Mouse (Mus musculus) naive thymus-derived CD4-positive, alpha-beta T cell, adult 2 months (primary cell): ENCODE data around the gene Ybey.

Source experiments
- DNase-seq: peaks from one replicate; pipeline ENCODE4 v3.0.0-alpha.2; 2011; ENCODE audit warnings: low read depth

Ybey gene

DNA sequence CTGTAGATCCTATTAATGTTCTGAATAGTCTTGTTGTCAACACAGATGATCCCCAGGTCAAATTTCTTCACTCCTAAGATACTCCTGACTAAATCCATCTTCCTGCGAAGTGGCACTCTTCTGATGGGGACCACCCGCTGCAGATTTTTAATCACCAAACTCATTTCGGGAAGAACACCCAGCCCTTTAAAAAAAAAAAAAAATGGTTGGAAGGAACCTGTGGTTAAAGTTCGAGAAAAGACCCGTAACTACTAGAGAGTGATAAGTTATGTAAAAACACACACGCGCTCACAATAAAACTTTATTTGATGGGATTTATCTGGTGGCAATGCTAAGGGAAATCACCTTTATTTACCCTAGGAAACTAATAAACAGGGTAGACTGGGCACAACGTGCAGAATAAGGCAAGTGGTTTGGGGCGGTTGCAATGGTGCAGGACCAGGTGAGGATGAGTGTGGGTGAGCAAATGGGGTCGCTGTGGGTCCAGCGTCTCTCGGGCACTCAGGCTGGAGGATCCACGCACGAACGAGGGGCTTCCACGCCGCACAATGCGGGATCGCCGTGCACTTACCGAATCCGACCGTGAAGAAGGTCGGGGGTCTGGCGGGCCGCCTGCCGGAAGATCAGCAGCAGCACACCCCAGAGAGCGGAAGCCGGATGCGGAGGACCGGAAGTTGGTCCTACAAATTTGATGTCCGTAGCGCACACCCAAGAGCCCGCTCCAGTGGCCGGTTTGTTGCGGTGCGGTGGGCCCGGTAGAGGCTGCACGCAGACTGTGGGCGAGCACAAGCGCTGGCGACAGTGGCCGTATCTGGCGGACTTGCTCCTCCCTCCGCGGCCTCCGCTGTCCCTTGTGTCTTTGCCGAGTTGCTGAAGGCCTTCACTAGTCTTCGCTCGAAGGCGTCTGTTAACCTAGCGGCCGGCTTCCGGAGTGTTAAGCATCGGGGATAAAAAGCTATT is at the start of gene Ybey, which contains the start of gene Mcm3ap:
Gene Ybey, minus strand, starts transcription at position 912 of the 960 bp plus-strand sequence.
Gene Mcm3ap, plus strand, starts transcription at position 725 of the 960 bp plus-strand sequence.
- DNase-seq = peak; percentile 91

DNA sequence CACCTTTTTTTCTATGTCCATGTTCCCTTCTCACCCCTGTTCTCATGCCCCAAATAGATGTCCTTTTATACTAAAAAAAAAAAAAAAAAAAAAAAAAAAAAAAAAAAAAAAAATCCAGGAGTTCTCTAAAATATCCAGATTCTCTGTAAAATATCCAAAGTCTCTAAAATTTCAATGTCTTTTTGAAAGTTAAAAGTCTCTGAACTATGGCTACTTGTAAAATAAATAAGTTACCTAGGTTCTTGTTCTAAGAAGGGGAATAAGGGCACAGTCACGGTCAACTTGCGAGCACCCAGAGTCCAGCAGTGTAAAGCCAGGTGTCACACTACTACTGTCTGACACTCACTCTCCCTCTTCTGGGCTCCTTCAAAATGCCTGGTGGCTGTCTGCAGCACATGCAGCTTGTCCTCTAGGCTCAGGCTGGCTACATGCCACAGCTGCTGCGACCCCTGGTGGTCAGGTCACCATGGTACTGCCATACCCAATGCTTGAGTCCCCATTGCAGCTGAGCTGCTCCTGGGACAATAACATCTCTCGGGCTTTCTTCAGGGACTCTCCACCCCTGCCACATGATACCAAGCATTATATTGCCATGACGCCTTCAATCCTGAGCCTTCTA is 44.2 kb upstream of the Ybey start:
- DNase-seq = peak; percentile 87

DNA sequence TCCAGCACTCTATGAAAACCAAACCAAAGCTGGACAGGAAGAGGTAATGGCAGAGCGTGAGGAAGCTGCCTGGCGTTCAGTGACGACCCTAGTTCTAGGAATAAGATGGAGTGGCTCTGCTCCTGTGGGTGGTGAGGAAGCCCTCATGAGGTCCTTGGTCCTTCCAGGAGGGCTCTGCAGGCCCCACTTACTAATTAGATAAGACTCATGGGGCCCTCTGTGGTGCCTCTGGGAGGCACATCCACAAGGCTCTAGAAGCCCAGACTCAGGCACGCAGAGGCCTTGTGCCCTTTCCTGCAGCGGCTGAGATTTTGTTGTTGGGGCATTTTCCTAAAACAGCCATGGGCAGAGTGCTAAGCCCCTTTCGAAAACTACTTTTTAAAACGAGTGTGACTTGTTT is 37.0 kb upstream of the Ybey start:
- DNase-seq = no peak

DNA sequence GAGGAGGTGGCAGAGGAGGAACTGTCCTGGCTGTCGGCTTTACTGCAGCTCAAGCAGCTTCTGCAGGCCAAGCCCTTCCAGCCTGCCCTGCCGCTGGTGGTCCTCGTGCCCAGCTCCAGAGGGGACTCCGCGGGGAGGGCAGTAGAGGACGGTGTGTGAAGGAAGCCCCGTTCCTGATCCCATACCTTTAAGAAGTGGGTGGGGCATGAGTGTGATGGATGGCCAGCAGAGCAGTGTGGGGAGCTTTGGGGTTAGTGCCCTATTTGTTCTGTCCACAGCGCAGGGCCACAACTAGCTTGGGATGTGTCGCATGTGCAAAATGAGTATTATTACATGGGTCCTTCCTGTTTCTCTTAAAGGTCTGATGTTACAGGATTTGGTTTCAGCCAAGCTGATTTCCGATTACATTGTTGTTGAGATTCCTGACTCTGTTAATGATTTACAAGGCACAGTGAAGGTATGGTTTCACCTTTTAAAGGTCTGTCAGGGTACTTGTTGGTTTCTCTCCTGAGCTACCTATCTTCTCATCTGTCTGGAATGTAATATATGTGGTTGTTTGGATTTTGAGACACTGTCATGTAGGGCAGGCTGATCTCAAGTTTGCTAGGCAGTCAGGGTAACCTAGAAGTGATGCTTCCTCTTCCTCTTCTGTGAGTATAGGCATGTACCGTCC is 35.5 kb upstream of the Ybey start:
- DNase-seq = no peak

DNA sequence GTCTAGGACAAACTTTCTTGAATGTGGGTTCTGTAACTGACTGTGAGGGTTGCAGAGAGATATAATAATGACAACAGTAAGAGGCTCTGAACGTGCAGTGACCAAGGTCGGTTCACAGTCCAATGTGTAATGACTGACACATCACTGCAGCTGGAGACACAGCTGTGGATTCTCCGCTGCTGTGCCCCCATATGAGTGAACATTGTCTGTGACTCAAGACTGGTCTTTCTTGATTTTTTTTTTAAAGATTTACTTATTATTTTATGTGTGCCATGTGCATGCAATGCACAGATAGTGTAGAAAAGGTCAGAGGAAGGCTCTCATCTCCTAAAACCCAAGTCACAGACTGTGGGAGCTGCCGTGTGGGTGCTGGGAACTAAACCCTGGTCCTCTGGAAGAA is 28.6 kb upstream of the Ybey start:
- no peak for DNase-seq

DNA sequence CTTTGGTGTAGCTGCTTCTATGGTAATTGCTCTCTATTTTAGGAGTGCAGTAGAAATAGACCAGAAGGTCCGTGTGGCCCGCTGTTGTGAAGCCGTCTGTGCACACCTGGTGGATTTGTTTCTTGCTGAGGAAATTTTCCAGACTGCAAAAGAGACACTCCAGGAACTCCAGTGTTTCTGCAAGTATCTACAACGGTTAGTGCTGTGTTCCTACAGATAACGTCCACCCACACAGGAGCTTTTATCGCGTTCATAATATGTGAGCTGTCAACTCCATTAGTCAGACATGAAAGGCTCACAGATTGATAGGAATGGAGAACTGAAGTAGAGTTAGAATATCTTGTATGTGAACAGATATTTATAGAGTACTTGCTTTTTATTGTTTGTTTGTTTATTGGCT is 27.5 kb upstream of the Ybey start:
- DNase-seq = no peak

DNA sequence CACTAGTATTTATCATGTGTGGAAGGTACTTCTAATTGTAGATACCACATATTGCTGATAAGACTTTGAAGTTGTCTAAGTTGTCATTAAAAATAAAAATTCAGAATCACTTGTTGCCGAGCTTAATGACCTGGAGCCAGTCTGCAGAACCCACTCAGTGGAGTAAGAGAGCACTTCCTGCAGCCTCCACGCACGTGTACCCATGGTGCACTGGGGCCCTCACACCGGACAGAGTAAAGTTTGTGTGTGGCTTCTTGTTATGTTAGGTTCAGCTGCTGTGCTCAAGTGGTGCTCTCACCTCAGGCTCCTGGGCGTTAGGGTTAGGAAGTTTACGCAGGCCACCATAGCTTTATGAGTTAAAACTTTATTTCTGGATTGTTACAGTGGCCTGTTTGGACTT is 26.6 kb upstream of the Ybey start:
- no peak for DNase-seq

DNA sequence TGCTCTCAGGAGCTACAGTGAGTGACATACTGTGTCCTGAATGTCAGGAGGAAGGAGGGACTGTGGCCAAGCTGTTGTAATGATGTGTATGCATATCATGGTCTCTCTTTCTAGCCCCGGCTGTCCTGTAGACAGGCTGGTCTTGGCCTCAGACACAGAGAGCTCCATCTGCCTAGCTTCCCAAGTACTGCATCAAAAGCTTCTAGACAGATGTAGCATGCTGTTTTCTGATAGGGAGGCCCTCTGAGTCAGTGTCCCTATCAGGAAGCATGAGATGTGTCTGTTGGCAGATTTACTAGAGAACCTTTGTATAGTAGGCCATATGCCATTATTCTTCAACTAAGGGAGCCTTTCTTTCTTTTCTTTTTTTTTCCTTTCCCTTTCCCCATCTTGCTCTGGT is 24.6 kb upstream of the Ybey start:
- no peak for DNase-seq

DNA sequence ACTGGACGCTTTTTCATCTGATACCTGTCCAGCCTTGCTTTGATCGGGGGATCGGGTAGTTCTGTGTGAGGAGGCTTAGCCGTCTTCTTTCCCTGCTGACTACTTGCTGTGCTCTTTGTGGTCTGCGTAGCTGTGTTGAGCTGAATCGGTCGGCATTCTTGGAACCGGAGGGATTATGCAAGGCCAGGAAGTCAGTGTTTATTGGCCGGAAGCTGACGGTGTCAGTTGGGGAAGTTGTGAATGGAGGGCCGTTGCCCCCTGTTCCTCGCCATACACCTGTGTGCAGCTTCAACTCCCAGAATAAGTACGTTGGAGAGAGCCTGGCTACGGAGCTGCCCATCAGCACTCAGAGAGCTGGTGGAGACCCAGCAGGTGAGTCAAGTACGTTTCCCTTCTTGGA is 20.3 kb upstream of the Ybey start:
- no peak for DNase-seq

DNA sequence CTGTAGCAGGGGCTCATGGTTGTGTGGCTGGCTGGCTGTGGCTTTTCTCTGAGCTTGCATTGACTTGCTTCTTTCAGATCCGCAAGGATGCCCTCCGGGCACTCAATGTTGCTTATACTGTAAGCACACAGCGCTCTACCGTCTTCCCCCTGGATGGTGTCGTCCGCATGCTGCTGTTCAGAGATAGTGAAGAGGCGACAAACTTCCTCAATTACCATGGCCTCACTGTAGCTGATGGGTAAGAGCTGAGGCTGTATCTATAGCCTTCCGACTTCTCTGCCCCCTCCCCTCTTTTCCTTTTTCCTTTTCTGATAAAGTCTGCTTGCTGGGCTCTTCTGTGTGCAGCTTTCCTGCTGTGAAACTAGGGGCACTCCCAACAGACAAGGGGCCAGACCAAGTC is 19.4 kb upstream of the Ybey start:
- no peak for DNase-seq

DNA sequence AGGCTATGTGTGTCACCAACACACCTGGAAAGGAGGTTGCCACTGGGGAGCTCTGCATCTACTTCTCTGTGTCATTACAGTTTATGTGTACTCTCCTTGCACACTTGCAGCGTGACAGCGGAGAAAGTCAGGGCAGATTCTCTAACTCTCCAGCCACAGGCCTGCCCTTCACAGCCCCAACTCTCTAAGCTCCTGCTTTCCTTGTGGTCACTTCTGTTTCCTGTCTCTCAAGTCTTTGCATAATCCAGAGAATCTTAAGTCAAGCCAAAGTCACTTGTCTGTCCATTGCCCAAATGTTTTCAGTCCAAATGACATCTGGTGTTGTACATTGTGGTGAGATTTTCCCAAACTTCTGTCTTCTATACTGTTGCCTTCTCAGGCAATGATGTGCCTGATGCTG is 17.4 kb upstream of the Ybey start:
- DNase-seq = no peak

DNA sequence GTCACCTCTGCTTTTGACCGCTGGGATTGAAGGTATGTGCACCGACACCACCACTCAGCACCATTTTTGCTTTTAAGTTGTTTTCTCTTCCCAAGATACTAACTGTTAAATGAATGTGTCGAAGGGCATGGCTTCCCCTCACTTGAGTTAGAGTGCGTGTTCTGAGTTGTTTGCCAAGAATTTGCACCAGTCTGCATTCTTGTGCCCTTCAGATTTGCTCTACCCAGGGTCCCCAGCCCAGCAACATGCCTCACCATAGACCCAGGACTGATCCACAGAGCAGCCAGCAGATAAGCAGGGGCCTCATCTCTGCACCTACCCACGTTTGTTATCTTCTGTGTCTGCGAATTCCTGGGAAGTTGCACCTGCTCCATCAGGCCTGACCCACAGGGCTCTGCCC is 12.6 kb upstream of the Ybey start:
- DNase-seq = no peak

DNA sequence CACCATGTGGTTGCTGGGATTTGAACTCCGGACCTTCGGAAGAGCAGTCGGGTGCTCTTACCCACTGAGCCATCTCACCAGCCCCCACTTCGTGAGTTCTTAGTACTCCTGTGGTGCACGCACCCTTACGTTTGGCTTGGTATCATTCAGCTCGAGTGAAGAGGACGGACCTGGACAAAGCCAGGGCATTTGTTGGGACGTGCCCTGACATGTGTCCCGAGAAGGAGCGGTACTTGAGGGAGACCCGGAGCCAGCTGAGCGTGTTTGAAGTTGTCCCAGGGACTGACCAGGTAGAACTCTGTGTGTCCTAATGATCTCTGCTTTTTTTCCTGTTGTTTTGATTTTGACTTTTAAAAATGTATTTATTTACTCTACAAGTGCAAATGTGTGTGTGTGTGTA is 11.9 kb upstream of the Ybey start:
- no peak for DNase-seq

DNA sequence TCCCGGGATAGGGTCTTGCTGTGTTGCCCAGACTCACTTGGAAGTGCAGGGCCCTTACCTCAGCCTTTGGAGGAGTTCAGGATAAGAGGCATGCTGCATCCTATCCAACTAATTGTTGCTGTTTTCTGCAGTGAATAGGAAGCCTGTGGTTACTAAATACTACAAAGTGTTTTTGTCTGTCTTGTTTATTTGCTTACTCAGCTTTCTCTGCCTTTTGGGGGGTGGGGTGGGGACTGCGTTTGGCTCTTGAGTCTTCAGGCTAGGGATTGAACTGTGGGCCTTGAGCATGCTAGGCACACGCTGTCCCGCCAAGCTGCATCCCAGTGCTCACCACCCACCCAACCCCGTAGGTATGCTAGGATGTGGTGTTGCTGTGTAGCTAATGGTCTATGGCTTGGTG is 4.8 kb upstream of the Ybey start:
- no peak for DNase-seq

DNA sequence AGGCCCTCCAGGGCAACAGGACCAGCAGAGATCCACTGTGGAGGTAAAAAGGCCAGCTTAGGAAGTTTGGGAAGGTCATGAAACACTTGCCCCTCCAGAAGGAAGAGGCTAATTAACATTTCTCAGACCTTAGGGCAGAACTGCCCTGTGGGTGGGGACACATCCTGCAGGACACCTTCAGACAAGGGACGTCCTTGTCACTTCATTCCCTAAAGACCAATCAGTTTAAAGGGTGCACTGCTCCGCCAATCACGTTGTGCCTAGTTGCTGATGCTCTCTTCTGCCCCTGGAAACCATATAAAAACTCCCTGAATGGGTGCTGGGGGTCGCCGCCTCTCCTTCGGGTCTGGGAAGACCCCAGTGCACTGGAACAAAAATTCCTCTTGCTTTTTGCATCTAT is 6.2 kb downstream of the Ybey start:
- no peak for DNase-seq

DNA sequence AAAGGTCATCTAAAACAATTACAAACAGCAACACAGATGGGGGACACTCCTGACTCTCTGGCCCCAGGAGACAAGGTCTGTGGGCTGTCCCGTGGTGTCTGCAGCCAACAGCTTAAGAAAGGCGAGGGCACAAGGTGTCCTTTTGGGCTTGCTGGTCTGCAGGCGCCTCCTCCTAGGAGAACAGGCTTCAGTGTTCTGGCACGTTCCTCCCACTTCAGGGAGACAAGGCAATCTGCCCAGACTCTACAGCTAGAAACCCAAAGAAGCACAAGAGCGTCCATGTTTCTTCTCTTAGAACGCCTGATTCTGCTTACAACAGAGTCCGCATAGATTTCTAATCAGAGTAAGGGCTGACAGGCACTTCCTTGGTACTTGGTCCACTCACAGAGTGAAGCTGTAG is 6.6 kb downstream of the Ybey start:
- no peak for DNase-seq

DNA sequence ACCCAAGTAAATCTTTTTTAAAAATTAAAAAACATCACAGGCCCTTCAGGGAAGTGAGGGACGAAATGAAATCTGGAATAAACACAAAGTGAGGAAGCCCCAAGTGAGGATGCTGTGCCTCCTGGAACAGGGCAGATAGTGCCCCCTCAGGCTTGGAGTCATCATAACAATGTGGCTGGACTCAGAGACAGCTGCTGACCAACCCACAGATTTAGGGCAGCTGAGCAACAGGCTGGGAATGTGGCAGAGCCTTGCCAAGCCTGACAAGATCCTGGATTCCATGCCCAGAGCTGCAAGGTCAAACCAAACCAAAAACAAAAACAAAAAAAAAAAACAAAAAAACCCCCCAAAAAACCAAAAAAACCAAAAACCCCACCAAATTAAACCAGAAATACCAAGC is 7.7 kb downstream of the Ybey start:
- no peak for DNase-seq

DNA sequence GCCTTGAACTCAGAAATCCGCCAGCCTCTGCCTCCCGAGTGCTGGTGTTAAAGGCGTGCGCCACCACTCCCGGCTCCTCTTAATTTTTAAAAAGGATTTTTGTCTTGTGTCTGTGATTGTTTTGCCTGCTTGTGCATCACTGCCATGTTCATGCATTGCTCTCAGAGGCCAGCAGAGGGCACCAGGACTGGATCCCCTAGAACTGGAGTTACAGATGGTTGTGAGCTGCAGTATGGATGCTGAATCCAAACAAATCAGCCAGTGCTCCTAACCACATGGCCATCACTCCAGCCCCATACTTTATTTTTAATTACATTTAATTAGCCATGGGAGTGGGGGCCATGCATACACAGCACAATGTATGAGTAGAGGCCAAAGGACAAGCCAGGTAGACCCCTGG is 13.6 kb downstream of the Ybey start:
- peak; percentile 60 for DNase-seq

DNA sequence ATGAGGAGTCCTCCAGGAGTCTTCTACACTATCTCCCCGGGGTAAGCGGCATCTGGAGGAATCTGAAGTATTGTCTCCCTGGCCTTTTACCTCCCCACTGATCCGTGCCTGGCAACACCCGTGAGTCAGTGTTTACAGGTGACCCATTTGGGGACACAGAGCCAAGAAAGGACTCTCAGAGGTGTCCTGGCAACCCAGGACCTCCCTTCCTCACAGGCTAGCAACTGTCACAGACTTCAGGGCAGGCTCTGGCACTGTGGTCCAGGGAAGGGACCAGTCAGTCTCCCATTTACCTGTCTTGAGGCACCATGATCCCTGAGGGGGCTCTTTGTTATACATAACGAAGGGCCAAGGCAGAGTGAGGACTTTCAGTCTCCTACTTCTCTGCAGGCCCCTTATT is 20.1 kb downstream of the Ybey start, which contains the start of gene 2610028H24Rik:
Gene 2610028H24Rik, plus strand, starts transcription at position 231 of the 400 bp plus-strand sequence.
- no peak for DNase-seq

DNA sequence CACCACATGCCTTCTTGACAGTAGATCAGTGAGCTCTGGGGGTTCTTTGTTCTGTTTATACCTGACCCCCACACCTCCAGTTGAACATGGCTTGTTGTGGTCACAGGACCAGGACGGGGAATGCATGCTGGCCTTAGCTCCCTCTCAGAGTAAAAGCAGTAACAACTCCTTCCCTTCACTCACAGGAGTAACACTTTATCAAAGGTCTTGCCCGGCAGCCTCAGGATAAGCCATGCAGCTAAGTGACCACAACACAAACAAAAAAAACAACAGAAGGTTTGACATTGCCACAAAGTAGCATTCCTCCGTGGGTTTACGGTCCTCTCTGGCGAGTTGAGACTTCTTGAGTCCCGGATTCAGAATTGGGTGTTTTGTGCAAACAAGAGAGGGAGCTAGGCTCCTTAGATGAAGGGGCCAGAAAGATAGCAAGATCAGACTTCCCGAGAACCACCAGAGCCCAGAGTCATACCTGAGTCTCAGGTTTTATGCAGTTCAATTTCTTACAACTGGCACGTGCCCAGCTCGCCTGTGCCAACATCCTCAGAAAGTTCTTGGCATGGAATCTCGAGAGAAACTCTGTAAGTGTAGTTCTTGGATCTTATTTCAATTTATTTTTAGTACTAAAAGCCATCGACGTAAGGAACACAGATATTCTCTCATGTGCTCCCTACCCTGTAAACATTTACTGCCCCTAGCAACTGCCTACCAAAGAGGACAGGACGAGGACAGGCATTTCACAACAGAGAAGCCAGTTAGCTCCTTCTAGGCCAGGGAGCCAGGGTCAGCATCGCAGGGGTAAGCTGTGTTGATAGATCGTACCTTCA is 21.3 kb downstream of the Ybey start:
- no peak for DNase-seq

DNA sequence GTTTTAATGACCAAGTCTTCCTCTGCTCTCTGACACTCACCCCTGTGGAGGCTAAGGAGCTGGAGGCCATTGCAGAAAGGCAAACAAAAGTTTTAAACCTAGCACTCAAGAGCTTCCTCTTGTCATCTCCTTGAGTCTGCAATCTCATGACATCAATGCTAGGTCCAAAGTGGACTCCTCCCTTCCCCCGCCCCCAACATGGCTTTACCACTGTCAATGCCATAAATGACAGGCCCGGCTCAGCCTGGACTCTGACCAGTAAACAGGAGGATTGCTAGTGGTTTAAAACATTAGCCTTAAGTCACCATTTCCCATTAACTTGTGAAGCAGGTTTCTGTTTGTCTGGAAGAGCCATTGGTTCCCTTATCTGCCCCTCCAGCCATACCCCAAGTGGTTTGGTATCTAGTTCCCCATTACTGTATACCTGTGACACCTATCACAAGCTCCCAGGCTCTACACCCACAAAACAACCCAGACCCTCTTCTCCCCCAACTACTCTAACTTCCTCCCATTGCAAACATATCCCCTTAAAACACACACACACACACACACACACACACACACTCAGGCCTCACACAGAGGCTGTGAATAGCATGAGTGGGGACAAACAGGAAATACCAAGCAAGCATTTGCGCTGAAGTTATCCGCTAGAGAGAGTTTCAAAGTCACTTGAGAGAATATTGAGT is 22.8 kb downstream of the Ybey start:
- no peak for DNase-seq
